8 mouse cellular contexts compared by ENCODE assay signal in the genomic region with DNA sequence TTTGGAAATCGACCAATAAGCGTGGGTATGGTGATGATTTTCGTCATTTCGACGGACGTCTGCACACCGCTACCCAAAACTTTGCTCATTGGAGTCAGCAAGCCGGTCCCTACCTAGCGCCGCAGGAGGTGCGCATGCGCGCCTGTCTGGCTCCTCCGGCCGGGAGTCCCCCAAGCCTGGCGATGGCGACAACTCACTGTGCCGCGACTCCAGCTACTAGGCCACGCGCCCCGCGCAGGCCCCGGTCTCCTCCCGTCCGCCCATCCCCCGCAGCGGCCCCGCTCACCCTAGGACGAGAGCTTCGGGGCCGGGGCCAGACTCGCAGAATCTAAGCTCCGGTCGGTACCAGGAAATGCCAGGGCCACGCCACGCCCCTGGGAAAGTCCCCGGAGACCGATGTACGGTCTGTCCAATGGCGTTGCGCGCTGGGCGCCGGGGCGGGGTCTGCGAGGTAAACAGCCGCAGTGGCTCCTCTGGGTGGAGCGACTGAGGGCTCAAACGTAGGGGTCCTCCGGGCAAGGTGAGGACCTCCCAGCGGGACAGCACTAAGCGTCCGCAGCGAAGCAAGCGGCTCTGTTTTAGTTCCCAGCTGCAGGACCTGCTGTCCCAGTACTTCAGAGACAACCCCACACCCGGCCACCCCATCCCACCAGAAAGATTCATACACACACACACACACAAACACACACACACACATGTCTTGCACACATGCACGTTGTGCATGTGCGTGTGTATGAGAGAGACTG. TPM values are rescaled to one million over a fixed set of nuclear protein-coding genes. Genes with fewer than 3 reads are reported as not detected.
DNase-seq lines count a peak whose midpoint lies in the region; ATAC-seq lines count a peak whose summit lies in the region.

No protein-coding gene starts in this region.

- peak overlapping the region; percentile 86 for H3K4me3 ChIP-seq in heart, embryonic 13.5 days
- H3K4me3 ChIP-seq in liver, embryonic 12.5 days = peak overlapping the region; percentile 89
- peak overlapping the region; percentile 92 for H3K4me3 ChIP-seq in stomach, embryonic 15.5 days (replicated peaks)

- peak; percentile 98 for ATAC-seq in erythroid progenitor cell, adult 5-6 weeks (replicated peaks; ENCODE audit: low FRiP score, poor library complexity, severe bottlenecking)
- ATAC-seq in heart, embryonic 13.5 days (ENCODE audit: extremely low read depth, insufficient number of reproducible peaks, low FRiP score, low TSS enrichment) = peak; percentile 94
- ATAC-seq in liver, embryonic 12.5 days = peak; percentile 97
- ATAC-seq in stomach, embryonic 15.5 days (ENCODE audit: insufficient read depth, low FRiP score, low read depth) = peak; percentile 97

- H3K9me3 ChIP-seq in heart, embryonic 13.5 days = no peaks in the 10 kb centered on the region
- no peaks in the 10 kb centered on the region for H3K9me3 ChIP-seq in liver, embryonic 12.5 days (replicated peaks)
- H3K9me3 ChIP-seq in stomach, embryonic 15.5 days = no peaks in the 10 kb centered on the region

- no peaks in the 10 kb centered on the region for H3K36me3 ChIP-seq in heart, embryonic 13.5 days
- H3K36me3 ChIP-seq in liver, embryonic 12.5 days = no peaks in the 10 kb centered on the region
- no peaks in the 10 kb centered on the region for H3K36me3 ChIP-seq in stomach, embryonic 15.5 days

- no peaks in the 10 kb centered on the region for H3K27me3 ChIP-seq in heart, embryonic 13.5 days (replicated peaks)
- no peaks in the 10 kb centered on the region for H3K27me3 ChIP-seq in liver, embryonic 12.5 days (replicated peaks)
- no peaks in the 10 kb centered on the region for H3K27me3 ChIP-seq in stomach, embryonic 15.5 days (replicated peaks)

- under 1% methylated on average over 59 of the region's 59 CpGs for WGBS in heart, embryonic 13.5 days
- WGBS in liver, embryonic 12.5 days (ENCODE audit: insufficient replicate concordance) = under 1% methylated on average over 59 of the region's 59 CpGs
- under 1% methylated on average over 59 of the region's 59 CpGs for WGBS in stomach, embryonic 15.5 days

- H3K4me2 ChIP-seq in heart, embryonic 13.5 days = peak overlapping the region; percentile 80
- peak overlapping the region; percentile 83 for H3K4me2 ChIP-seq in liver, embryonic 12.5 days
- peak overlapping the region; percentile 82 for H3K4me2 ChIP-seq in stomach, embryonic 15.5 days

- peaks cover 63% of the 10 kb centered on the region for H3K4me1 ChIP-seq in heart, embryonic 13.5 days
- H3K4me1 ChIP-seq in liver, embryonic 12.5 days = peaks cover 69% of the 10 kb centered on the region
- peaks cover 9% of the 10 kb centered on the region for H3K4me1 ChIP-seq in stomach, embryonic 15.5 days

- peak overlapping the region; percentile 92 for H3K9ac ChIP-seq in heart, embryonic 13.5 days
- peak overlapping the region; percentile 86 for H3K9ac ChIP-seq in liver, embryonic 12.5 days
- peak overlapping the region; percentile 90 for H3K9ac ChIP-seq in stomach, embryonic 15.5 days

- H3K27ac ChIP-seq in heart, embryonic 13.5 days (replicated peaks) = peak overlapping the region; percentile 91
- peak overlapping the region; percentile 94 for H3K27ac ChIP-seq in liver, embryonic 12.5 days
- peak overlapping the region; percentile 87 for H3K27ac ChIP-seq in stomach, embryonic 15.5 days

- DNase-seq in CD4-positive helper T cell, adult 2 months (ENCODE audit: low read depth, low spot score) = peak; percentile 98
- DNase-seq in brain, embryonic 18.5 days (ENCODE audit: low read depth, low spot score) = peak; percentile 86
- peak; percentile 99 for DNase-seq in kidney, postnatal 10 days
- peak; percentile 99 for DNase-seq in natural killer cell, adult 2 months (ENCODE audit: low spot score in 2 of 2)

RNA-seq across cellular contexts. Expression of gene Tnip1, which starts 6.8 kb away (rescaled TPM):
- total RNA-seq in erythroid progenitor cell, adult 5-6 weeks (2015; ENCODE audit: low replicate concordance) = 6.3 and 7.9 TPM in 2 replicates
- total RNA-seq in erythroid progenitor cell, adult 5-6 weeks (2017; ENCODE audit: low replicate concordance) = 3.3 and 8.7 TPM in 2 replicates
- 18.6 and 21.2 TPM in 2 replicates for polyA plus RNA-seq in heart, embryonic 13.5 days (2015; fragmentation: Nextera tagmentation; extraction: Ambion mirVana)
- 7.4 and 7.6 TPM in 2 replicates for polyA plus RNA-seq in liver, embryonic 12.5 days (2016; fragmentation: Nextera tagmentation; extraction: Ambion mirVana)
- polyA plus RNA-seq in stomach, embryonic 15.5 days (2015; fragmentation: Nextera tagmentation; extraction: Ambion mirVana) = 20.0 and 20.5 TPM in 2 replicates

RNA-seq across cellular contexts. Expression of gene Gpx3, which starts 53.7 kb away (rescaled TPM):
- 15.5 and 29.3 TPM in 2 replicates for total RNA-seq in erythroid progenitor cell, adult 5-6 weeks (2015; ENCODE audit: low replicate concordance)
- 0.30 and 2.4 TPM in 2 replicates for total RNA-seq in erythroid progenitor cell, adult 5-6 weeks (2017; ENCODE audit: low replicate concordance)
- 1,129 and 1,294 TPM in 2 replicates for polyA plus RNA-seq in heart, embryonic 13.5 days (2015; fragmentation: Nextera tagmentation; extraction: Ambion mirVana)
- 30.9 and 32.9 TPM in 2 replicates for polyA plus RNA-seq in liver, embryonic 12.5 days (2016; fragmentation: Nextera tagmentation; extraction: Ambion mirVana)
- polyA plus RNA-seq in stomach, embryonic 15.5 days (2015; fragmentation: Nextera tagmentation; extraction: Ambion mirVana) = 164 and 171 TPM in 2 replicates

Comparison
In these comparisons a context has a peak if more than half of its experiments do, and no peak if none do; other contexts are left out.
1. Peak in every context shown above with its lines: DNase-seq, ATAC-seq, H3K4me3 ChIP-seq and H3K27ac ChIP-seq.